Mouse (Mus musculus) G1E (cell line): ENCODE measurements around the gene B9d2.

Experiments
- CTCF ChIP-seq: IDR thresholded peaks from 2 replicates; pipeline ENCODE4 v1.5.1; 2012; ENCODE audit warnings: low read depth, low read length, inconsistent platforms, mixed read lengths
- GATA1 ChIP-seq: IDR thresholded peaks from 2 replicates; pipeline ENCODE4 v1.6.1; 2012; ENCODE audit warnings: borderline replicate concordance, low read length, inconsistent platforms, mixed read lengths
- GATA2 ChIP-seq: IDR thresholded peaks from 2 replicates; pipeline ENCODE4 v1.6.1; 2012; ENCODE audit warnings: low read depth, low read length, inconsistent platforms, borderline replicate concordance
- POLR2AphosphoS5 ChIP-seq: IDR thresholded peaks from 2 replicates; pipeline ENCODE4 v1.6.1; 2012; ENCODE audit warnings: low read depth, low read length, inconsistent platforms; ENCODE audit not compliant: insufficient replicate concordance

- TF ChIP-seq CTCF, result no peak
- no peak for TF ChIP-seq GATA1
- TF ChIP-seq GATA2, result no peak
- TF ChIP-seq POLR2AphosphoS5, result 0 out of 2 replicates have a peak, but pooled peaks have one; percentile 37
These were observed 35.2 kb downstream of the B9d2 start for GRCm38 (mm10) chr7:25715731-25716271.
